Mouse (Mus musculus): ENCODE measurements at regions not wholly inside any gene's neighbourhood (a gene's known extent, or its start where the extent isn't known, plus 50 kb on each side); places are given as distances from the start of the nearest gene placed in this dataset.
A peak's percentile ranks its signal among the peaks of the same experiment; 100 is the strongest.

- Histone ChIP-seq H3K27me3 (replicated peaks; ENCODE audit: control insufficient read depth, insufficient read depth, low read length) (no peaks in the 10 kb centered on the region), H3K4me3 (ENCODE audit: low read depth, low read length) (no peak overlapping the region), H3K27ac (ENCODE audit: low read depth) (no peak overlapping the region), H3K4me2 (ENCODE audit: low read length) (no peak overlapping the region), H3K9me3 (ENCODE audit: control insufficient read depth, low read length) (no peaks in the 10 kb centered on the region), H3K36me3 (ENCODE audit: control insufficient read depth, insufficient read depth, low read length) (no peaks in the 10 kb centered on the region), H3K9ac (ENCODE audit: low read length) (no peak overlapping the region), H3K4me1 (replicated peaks; ENCODE audit: control insufficient read depth, insufficient read depth, low read length) (peaks cover 10% of the 10 kb centered on the region; the same call in 1 of the 2 replicates)
- WGBS, result 89% methylated on average over 7 of the region's 7 CpGs
- DNase-seq (ENCODE audit: low spot score) (no peak), ATAC-seq (replicated peaks; ENCODE audit: low FRiP score, low TSS enrichment, low read depth) (no peak)
Measured at GRCm38 (mm10) chr11:89178436-89178835, 104.8 kb downstream of the Gm525 start.

- H3K27ac ChIP-seq (ENCODE audit: low read depth), result peak overlapping the region; percentile 33; the same call in 1 of the 2 replicates
- H3K4me1 ChIP-seq (replicated peaks; ENCODE audit: control insufficient read depth, insufficient read depth, low read length), result peaks cover 10% of the 10 kb centered on the region; the same call in 1 of the 2 replicates
- WGBS, result 4% methylated on average over 7 of the region's 9 CpGs
- ATAC-seq (replicated peaks; ENCODE audit: low FRiP score, low TSS enrichment, low read depth), result no peak; the same call in 1 of the 2 replicates
- H3K4me3 ChIP-seq (ENCODE audit: low read depth, low read length), result no peak overlapping the region
- no peaks in the 10 kb centered on the region for H3K36me3 ChIP-seq (ENCODE audit: control insufficient read depth, insufficient read depth, low read length)
- H3K4me2 ChIP-seq (ENCODE audit: low read length), result peak overlapping the region; percentile 39
- H3K27me3 ChIP-seq (replicated peaks; ENCODE audit: control insufficient read depth, insufficient read depth, low read length), result no peaks in the 10 kb centered on the region
- no peak overlapping the region for H3K9ac ChIP-seq (ENCODE audit: low read length)
- no peak for DNase-seq (ENCODE audit: low spot score)
- H3K9me3 ChIP-seq (ENCODE audit: control insufficient read depth, low read length), result no peaks in the 10 kb centered on the region
Measured at GRCm38 (mm10) chr11:89175511-89175910, 101.9 kb downstream of the Gm525 start.

- 23% methylated on average over 6 of the region's 6 CpGs for WGBS
- Histone ChIP-seq H3K4me1 (replicated peaks; ENCODE audit: control insufficient read depth, insufficient read depth, low read length) (peaks cover 10% of the 10 kb centered on the region; the same call in 1 of the 2 replicates), H3K36me3 (ENCODE audit: control insufficient read depth, insufficient read depth, low read length) (no peaks in the 10 kb centered on the region), H3K4me2 (ENCODE audit: low read length) (peak overlapping the region; percentile 39), H3K9ac (ENCODE audit: low read length) (no peak overlapping the region), H3K27me3 (replicated peaks; ENCODE audit: control insufficient read depth, insufficient read depth, low read length) (no peaks in the 10 kb centered on the region), H3K4me3 (ENCODE audit: low read depth, low read length) (no peak overlapping the region), H3K9me3 (ENCODE audit: control insufficient read depth, low read length) (no peaks in the 10 kb centered on the region), H3K27ac (ENCODE audit: low read depth) (no peak overlapping the region)
- ATAC-seq (replicated peaks; ENCODE audit: low FRiP score, low TSS enrichment, low read depth) (no peak), DNase-seq (ENCODE audit: low spot score) (no peak)
Measured at GRCm38 (mm10) chr11:89174967-89175366, 101.3 kb downstream of the Gm525 start.

- Histone ChIP-seq H3K4me3 (ENCODE audit: low read depth, low read length) (no peak overlapping the region), H3K36me3 (ENCODE audit: control insufficient read depth, insufficient read depth, low read length) (no peaks in the 10 kb centered on the region), H3K27me3 (replicated peaks; ENCODE audit: control insufficient read depth, insufficient read depth, low read length) (0 out of 2 replicates have a peak, but pooled peaks cover 3% of the 10 kb centered on the region), H3K9me3 (ENCODE audit: control insufficient read depth, low read length) (no peaks in the 10 kb centered on the region), H3K9ac (ENCODE audit: low read length) (no peak overlapping the region), H3K4me1 (replicated peaks; ENCODE audit: control insufficient read depth, insufficient read depth, low read length) (no peaks in the 10 kb centered on the region), H3K4me2 (ENCODE audit: low read length) (no peak overlapping the region), H3K27ac (ENCODE audit: low read depth) (no peak overlapping the region)
- 11% methylated on average over 6 of the region's 6 CpGs for WGBS
- DNase-seq (ENCODE audit: low spot score) (peak; percentile 95), ATAC-seq (replicated peaks; ENCODE audit: low FRiP score, low TSS enrichment, low read depth) (no peak)
Measured at GRCm38 (mm10) chr11:89165278-89165677, 91.6 kb downstream of the Gm525 start.

- no peak for DNase-seq (ENCODE audit: low spot score)
- Histone ChIP-seq H3K27ac (ENCODE audit: low read depth) (no peak overlapping the region), H3K4me2 (ENCODE audit: low read length) (no peak overlapping the region), H3K4me1 (replicated peaks; ENCODE audit: control insufficient read depth, insufficient read depth, low read length) (no peaks in the 10 kb centered on the region), H3K4me3 (ENCODE audit: low read depth, low read length) (no peak overlapping the region), H3K9me3 (ENCODE audit: control insufficient read depth, low read length) (no peaks in the 10 kb centered on the region), H3K36me3 (ENCODE audit: control insufficient read depth, insufficient read depth, low read length) (no peaks in the 10 kb centered on the region), H3K9ac (ENCODE audit: low read length) (no peak overlapping the region), H3K27me3 (replicated peaks; ENCODE audit: control insufficient read depth, insufficient read depth, low read length) (no peaks in the 10 kb centered on the region)
- WGBS, result 72% methylated on average over 13 of the region's 13 CpGs
- ATAC-seq (replicated peaks; ENCODE audit: low FRiP score, low TSS enrichment, low read depth), result no peak
Measured at GRCm38 (mm10) chr11:89153466-89154406, 80.1 kb downstream of the Gm525 start.

- Histone ChIP-seq H3K27ac (ENCODE audit: low read depth) (no peak overlapping the region), H3K9me3 (ENCODE audit: control insufficient read depth, low read length) (no peaks in the 10 kb centered on the region), H3K36me3 (ENCODE audit: control insufficient read depth, insufficient read depth, low read length) (no peaks in the 10 kb centered on the region), H3K4me1 (replicated peaks; ENCODE audit: control insufficient read depth, insufficient read depth, low read length) (no peaks in the 10 kb centered on the region), H3K4me3 (ENCODE audit: low read depth, low read length) (no peak overlapping the region), H3K27me3 (replicated peaks; ENCODE audit: control insufficient read depth, insufficient read depth, low read length) (no peaks in the 10 kb centered on the region), H3K4me2 (ENCODE audit: low read length) (no peak overlapping the region), H3K9ac (ENCODE audit: low read length) (no peak overlapping the region)
- DNase-seq (ENCODE audit: low spot score), result no peak
- ATAC-seq (replicated peaks; ENCODE audit: low FRiP score, low TSS enrichment, low read depth), result no peak
- 90% methylated on average over 8 of the region's 8 CpGs for WGBS
Measured at GRCm38 (mm10) chr11:89147990-89148389, 74.3 kb downstream of the Gm525 start.

- peaks cover 3% of the 10 kb centered on the region; the same call in 1 of the 2 replicates for H3K4me1 ChIP-seq (replicated peaks; ENCODE audit: control insufficient read depth, insufficient read depth, low read length)
- DNase-seq (ENCODE audit: low spot score) (no peak), ATAC-seq (replicated peaks; ENCODE audit: low FRiP score, low TSS enrichment, low read depth) (no peak)
- H3K9me3 ChIP-seq (ENCODE audit: control insufficient read depth, low read length), result no peaks in the 10 kb centered on the region
- no peak overlapping the region for H3K9ac ChIP-seq (ENCODE audit: low read length)
- WGBS, result 37% methylated on average over 19 of the region's 19 CpGs
- H3K4me2 ChIP-seq (ENCODE audit: low read length), result no peak overlapping the region
- no peak overlapping the region for H3K4me3 ChIP-seq (ENCODE audit: low read depth, low read length)
- H3K27ac ChIP-seq (ENCODE audit: low read depth), result no peak overlapping the region
- H3K36me3 ChIP-seq (ENCODE audit: control insufficient read depth, insufficient read depth, low read length), result no peaks in the 10 kb centered on the region
- H3K27me3 ChIP-seq (replicated peaks; ENCODE audit: control insufficient read depth, insufficient read depth, low read length), result no peaks in the 10 kb centered on the region
Measured at GRCm38 (mm10) chr11:89145281-89145945, 71.8 kb downstream of the Gm525 start.

GRCm38 (mm10) chr11:89142527-89143154, 69.0 kb downstream of the Gm525 start:
- Histone ChIP-seq H3K36me3 (ENCODE audit: control insufficient read depth, insufficient read depth, low read length) (no peaks in the 10 kb centered on the region), H3K9ac (ENCODE audit: low read length) (no peak overlapping the region), H3K4me1 (replicated peaks; ENCODE audit: control insufficient read depth, insufficient read depth, low read length) (peaks cover 3% of the 10 kb centered on the region; the same call in 1 of the 2 replicates), H3K27me3 (replicated peaks; ENCODE audit: control insufficient read depth, insufficient read depth, low read length) (no peaks in the 10 kb centered on the region), H3K9me3 (ENCODE audit: control insufficient read depth, low read length) (no peaks in the 10 kb centered on the region), H3K27ac (ENCODE audit: low read depth) (no peak overlapping the region), H3K4me3 (ENCODE audit: low read depth, low read length) (no peak overlapping the region), H3K4me2 (ENCODE audit: low read length) (no peak overlapping the region)
- DNase-seq (ENCODE audit: low spot score) (no peak), ATAC-seq (replicated peaks; ENCODE audit: low FRiP score, low TSS enrichment, low read depth) (no peak)
- WGBS, result 28% methylated on average over 9 of the region's 9 CpGs

All from intestine, embryonic 14.5 days (tissue).